ENCODE assay signal across 8 mouse cellular contexts in genomic region chr7:141215880-141216733, GRCm38 (mm10). TPM values are rescaled to one million over a fixed set of nuclear protein-coding genes. Genes with fewer than 3 reads are reported as not detected.
DNase-seq lines count a peak whose midpoint lies in the region.

No protein-coding gene starts in this region.

- peak overlapping the region; percentile 80 for H3K4me3 ChIP-seq in limb, embryonic 10.5 days

- DNase-seq in urinary bladder, adult 18-20 months (ENCODE audit: low spot score in 2 of 2): peak; percentile 76 to 86
- DNase-seq in urinary bladder, postnatal 10 days (ENCODE audit: low spot score): no peak
- peak; percentile 42 for DNase-seq in c-Kit-positive CD71-negative TER-119-negative erythroid progenitor cells, embryonic 14.5 days (ENCODE audit: low read depth)
- peak; percentile 39 to 55 for DNase-seq in heart, postnatal 10 days
- DNase-seq in limb, embryonic 10.5 days (ENCODE audit: low spot score): no peak
- peak; percentile 72 for DNase-seq in mesoderm, embryonic 11.5 days (ENCODE audit: low read depth, low spot score)
- no peak for DNase-seq in retina, postnatal 1 day
- no peak for DNase-seq in c-Kit-positive CD71-positive TER-119-positive erythroid progenitor cells, embryonic 14.5 days (ENCODE audit: low spot score)

- WGBS in limb, embryonic 10.5 days: 1% methylated on average over 42 of the region's 42 CpGs

- H3K9me3 ChIP-seq in limb, embryonic 10.5 days (replicated peaks): no peaks in the 10 kb centered on the region

- peaks cover 31% of the 10 kb centered on the region for H3K36me3 ChIP-seq in limb, embryonic 10.5 days

- intact Hi-C loops in heart, postnatal 10 days (cut with DNase I): no loop called here

- peaks cover 56% of the 10 kb centered on the region for H3K4me1 ChIP-seq in limb, embryonic 10.5 days

- no peaks in the 10 kb centered on the region for H3K27me3 ChIP-seq in limb, embryonic 10.5 days (ENCODE audit: low read depth, poor library complexity, severe bottlenecking)

- peak overlapping the region; percentile 92 for H3K27ac ChIP-seq in limb, embryonic 10.5 days

RNA-seq across cellular contexts. Expression of gene Rassf7, which starts 0.4 kb away (rescaled TPM):
- 1 to 10 TPM; 1.9 to 4.9 TPM for total RNA-seq in heart, postnatal 10 days (2021)
- 44.7 and 53.5 TPM in 2 replicates for polyA plus RNA-seq in limb, embryonic 10.5 days (2016; fragmentation: Nextera tagmentation; extraction: Ambion mirVana)

RNA-seq across cellular contexts. Expression of gene Lmntd2, which starts 2.2 kb away (rescaled TPM):
- total RNA-seq in heart, postnatal 10 days (2021): not detected
- polyA plus RNA-seq in limb, embryonic 10.5 days (2016; fragmentation: Nextera tagmentation; extraction: Ambion mirVana): 3.5 and 4.5 TPM in 2 replicates

RNA-seq across cellular contexts. Expression of gene Phrf1, which starts 12.5 kb away (rescaled TPM):
- total RNA-seq in heart, postnatal 10 days (2021): 10 to 100 TPM; 46.1 to 47.4 TPM
- 121 and 131 TPM in 2 replicates for polyA plus RNA-seq in limb, embryonic 10.5 days (2016; fragmentation: Nextera tagmentation; extraction: Ambion mirVana)

RNA-seq across cellular contexts. Expression of gene Lrrc56, which starts 22.1 kb away (rescaled TPM):
- 1 to 10 TPM; 3.3 to 4.0 TPM for total RNA-seq in heart, postnatal 10 days (2021)
- polyA plus RNA-seq in limb, embryonic 10.5 days (2016; fragmentation: Nextera tagmentation; extraction: Ambion mirVana): 14.0 and 21.8 TPM in 2 replicates

RNA-seq across cellular contexts. Expression of gene Hras, which starts 22.3 kb away (rescaled TPM):
- total RNA-seq in heart, postnatal 10 days (2021): 100 to 1,000 TPM; 102 to 114 TPM
- polyA plus RNA-seq in limb, embryonic 10.5 days (2016; fragmentation: Nextera tagmentation; extraction: Ambion mirVana): 101 and 104 TPM in 2 replicates

Comparison
In these comparisons a context has a peak if more than half of its experiments do, and no peak if none do; other contexts are left out.
1. DNase-seq: peak in urinary bladder, adult 18-20 months (2 of 2), c-Kit-positive CD71-negative TER-119-negative erythroid progenitor cells, embryonic 14.5 days (single experiment), heart, postnatal 10 days (2 of 2) and mesoderm, embryonic 11.5 days (single experiment); none in urinary bladder, postnatal 10 days (single experiment), limb, embryonic 10.5 days (single experiment), retina, postnatal 1 day (single experiment) and c-Kit-positive CD71-positive TER-119-positive erythroid progenitor cells, embryonic 14.5 days (single experiment).